Mouse (Mus musculus): ENCODE results near the gene Errfi1.

DNA sequence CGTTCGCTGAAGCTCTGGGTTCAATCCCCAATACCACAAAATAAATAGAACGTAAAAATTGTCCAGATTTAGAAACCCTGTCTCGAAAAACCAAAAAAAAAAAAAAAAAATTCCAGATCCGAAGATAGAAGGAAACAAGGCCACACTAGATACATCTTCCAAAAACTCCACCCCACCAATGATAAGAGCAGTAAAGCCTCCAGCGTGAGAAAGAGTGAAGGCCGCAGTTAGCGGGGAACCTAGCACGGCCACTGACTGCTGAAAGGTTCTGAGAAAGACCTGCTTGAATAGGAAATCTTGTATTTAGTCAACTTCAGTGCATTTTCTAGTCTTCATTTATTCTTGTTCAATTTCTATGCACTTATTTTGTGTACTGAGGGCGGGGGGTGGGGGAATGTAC is 21.7 kb downstream of the Errfi1 start:
- TF ChIP-seq POLR2A (IDR thresholded peaks at IDR 0.05; ENCODE audit: low read depth, low read length) (no peak), CTCF (IDR thresholded peaks at IDR 0.05; ENCODE audit: borderline replicate concordance, insufficient read depth, low read length) (no peak)
